Mouse (Mus musculus) small intestine, adult 2 months (tissue): ENCODE measurements around the gene Ttc7b.

Experiments used
- CTCF ChIP-seq: fragments of 200-500 bp; IDR thresholded peaks from 2 replicates; pipeline ENCODE4 v1.5.1; 2012; ENCODE audit warnings: low read depth, mild to moderate bottlenecking, control low read depth, inconsistent platforms, low read length, moderate library complexity, mixed read lengths; ENCODE audit not compliant: insufficient replicate concordance, insufficient read length; ENCODE audit errors: extremely low read depth
- POLR2A ChIP-seq: fragments of 200-500 bp; IDR thresholded peaks from 2 replicates; pipeline ENCODE4 v1.6.1; 2012; ENCODE audit warnings: low read depth, mild to moderate bottlenecking, control low read depth, inconsistent platforms, low read length, moderate library complexity

DNA sequence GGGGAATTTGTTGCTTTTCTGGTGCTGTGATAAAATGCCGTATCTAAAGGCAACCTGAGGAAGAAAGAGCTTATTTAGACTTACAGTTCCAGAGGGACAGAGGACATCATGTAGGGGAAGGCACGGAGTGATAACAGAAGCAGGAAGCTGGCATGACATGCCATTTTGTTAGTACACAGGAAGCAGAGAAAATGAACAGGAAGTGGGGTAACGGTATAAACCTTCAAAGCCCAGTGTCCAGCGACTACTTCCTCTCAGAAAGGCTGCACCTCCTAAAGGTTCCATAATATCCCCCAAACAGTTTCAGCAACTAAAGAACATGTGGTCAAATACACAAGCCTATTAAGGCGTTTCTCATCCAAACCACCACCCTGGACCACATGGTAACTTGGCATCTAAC, 10.2 kb upstream of the Ttc7b start:
- TF ChIP-seq CTCF = no peak
- TF ChIP-seq POLR2A = no peak
